Comparison of ENCODE assay signal across 8 mouse cellular contexts in the genomic region with DNA sequence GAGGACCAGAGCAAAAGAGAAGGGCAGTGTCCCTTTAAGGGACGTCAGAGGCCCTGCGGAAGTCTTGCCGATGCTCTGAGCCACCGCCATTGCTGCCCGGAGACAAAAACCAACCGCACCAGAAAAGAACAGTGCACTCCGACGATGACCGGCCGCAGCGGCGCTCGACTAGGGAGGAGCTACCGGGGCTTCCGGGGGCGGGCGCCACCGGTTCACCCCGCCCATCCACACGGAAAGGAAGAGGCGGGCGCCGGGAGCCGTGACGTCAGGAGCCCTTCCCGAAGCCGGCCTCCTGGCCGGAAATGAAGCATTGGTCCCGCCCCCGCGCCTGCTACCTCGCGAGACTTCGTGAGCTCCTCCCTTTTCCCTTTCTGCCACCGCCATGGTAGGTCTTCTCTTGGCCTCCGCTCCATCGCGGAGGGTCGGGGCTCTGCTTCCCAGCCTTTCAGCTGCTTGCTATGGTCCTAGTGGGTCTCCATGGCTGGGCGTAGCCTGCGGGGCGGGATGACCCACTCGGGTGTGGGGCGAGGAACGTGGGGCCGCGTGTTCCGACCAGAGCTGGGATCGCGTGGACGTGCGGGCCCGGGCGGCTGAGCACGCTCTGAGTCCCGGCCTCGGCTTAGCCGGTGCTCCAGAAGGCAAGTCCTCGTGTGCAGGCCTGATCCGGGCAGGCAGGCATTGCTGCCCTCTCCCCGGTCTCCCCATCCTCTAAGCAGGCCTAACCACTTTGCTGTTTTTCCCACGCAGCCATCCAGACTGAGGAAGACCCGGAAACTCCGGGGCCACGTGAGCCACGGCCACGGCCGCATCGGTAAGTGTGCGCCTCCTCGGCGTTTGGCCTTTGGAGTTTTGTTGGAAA. TPM values are rescaled to one million over a fixed set of nuclear protein-coding genes. Genes with fewer than 3 reads are reported as not detected.
DNase-seq lines count a peak whose midpoint lies in the region; ATAC-seq lines count a peak whose summit lies in the region.

Rpl27a (plus strand) TSS at position 310 of the 859 bp plus-strand sequence.

- H3K9me3 ChIP-seq in heart, embryonic 10.5 days = no peaks in the 10 kb centered on the region
- no peaks in the 10 kb centered on the region for H3K9me3 ChIP-seq in kidney, embryonic 15.5 days (replicated peaks)

- DNase-seq in B cell, adult 2 months = peak; percentile 99
- DNase-seq in brain, adult 2 months (ENCODE audit: low read depth, low spot score) = peak; percentile 99
- peak; percentile 99 for DNase-seq in heart, embryonic 10.5 days (ENCODE audit: low spot score)
- peak; percentile 99 for DNase-seq in liver
- peak; percentile 99 for DNase-seq in spleen, postnatal 4 days (ENCODE audit: low spot score in 2 of 2)

- H3K4me2 ChIP-seq in kidney, embryonic 15.5 days = peak within 1 kb of the TSS; percentile 89

- H3K9ac ChIP-seq in kidney, embryonic 15.5 days = peak within 1 kb of the TSS; percentile 100

- peak within 1 kb of the TSS; percentile 99 for H3K27ac ChIP-seq in heart, embryonic 10.5 days
- H3K27ac ChIP-seq in kidney, embryonic 15.5 days = peak within 1 kb of the TSS; percentile 99

- ATAC-seq in erythroblast, adult 5-6 weeks (replicated peaks; ENCODE audit: low FRiP score, poor library complexity, severe bottlenecking) = peak; percentile 93
- ATAC-seq in kidney, embryonic 15.5 days (replicated peaks; ENCODE audit: low FRiP score) = peak; percentile 95
- peak; percentile 93 for ATAC-seq in monocyte, adult 5-6 weeks (replicated peaks; ENCODE audit: insufficient number of reproducible peaks, low FRiP score, low TSS enrichment, poor library complexity, severe bottlenecking)

- H3K4me1 ChIP-seq in heart, embryonic 10.5 days = peaks cover 21% of the 10 kb centered on the region; the same call in 1 of the 2 replicates
- H3K4me1 ChIP-seq in kidney, embryonic 15.5 days = peaks cover 25% of the 10 kb centered on the region

- WGBS in heart, embryonic 10.5 days = under 1% methylated on average over 71 of the region's 72 CpGs
- under 1% methylated on average over 70 of the region's 72 CpGs for WGBS in kidney, embryonic 15.5 days

- H3K4me3 ChIP-seq in heart, embryonic 10.5 days = peak within 1 kb of the TSS; percentile 95
- peak within 1 kb of the TSS; percentile 93 for H3K4me3 ChIP-seq in kidney, embryonic 15.5 days (replicated peaks)

- peaks cover 40% of the 10 kb centered on the region for H3K36me3 ChIP-seq in heart, embryonic 10.5 days
- peaks cover 40% of the 10 kb centered on the region for H3K36me3 ChIP-seq in kidney, embryonic 15.5 days

- H3K27me3 ChIP-seq in heart, embryonic 10.5 days (ENCODE audit: insufficient read depth, poor library complexity, severe bottlenecking) = no peaks in the 10 kb centered on the region
- H3K27me3 ChIP-seq in kidney, embryonic 15.5 days = no peaks in the 10 kb centered on the region

RNA-seq across cellular contexts. Expression of gene Rpl27a, which starts in this region (rescaled TPM):
- 123 and 147 TPM in 2 replicates for total RNA-seq in erythroblast, adult 5-6 weeks (2015; ENCODE audit: low replicate concordance)
- total RNA-seq in erythroblast, adult 5-6 weeks (2017; ENCODE audit: low replicate concordance) = 99.9 and 139 TPM in 2 replicates
- polyA plus RNA-seq in heart, embryonic 10.5 days (2016; fragmentation: Nextera tagmentation; extraction: Ambion mirVana) = 91.3 and 105 TPM in 2 replicates
- 135 and 148 TPM in 2 replicates for polyA plus RNA-seq in kidney, embryonic 15.5 days (2015; fragmentation: Nextera tagmentation; extraction: Ambion mirVana)
- total RNA-seq in monocyte, adult 5-6 weeks (2017) = 372 to 417 TPM (median 387 TPM) in 3 replicates

Comparison
In these comparisons a context has a peak if more than half of its experiments do, and no peak if none do; other contexts are left out.
1. Peak in every context shown above with its lines: DNase-seq, ATAC-seq, H3K4me3 ChIP-seq and H3K27ac ChIP-seq.